Mouse (Mus musculus): ENCODE measurements around the gene Nop14. TPM values are rescaled to one million over a fixed set of nuclear protein-coding genes. Genes with fewer than 3 reads are reported as not detected.

Gene Nop14
- total RNA-seq, 1 experiment, result 78.5 TPM

- TF ChIP-seq ZNF384 (IDR thresholded peaks at IDR 0.05; ENCODE audit: low read depth, low read length), result no peak
- no peak for TF ChIP-seq MAFK (IDR thresholded peaks at IDR 0.05; ENCODE audit: insufficient read depth, low read depth, low read length)
- no peak for TF ChIP-seq ZC3H11A (IDR thresholded peaks at IDR 0.05; ENCODE audit: borderline replicate concordance, low read depth, low read length)
- DNase-seq (ENCODE audit: low read depth, low spot score), result peak; percentile 34
- no peaks in the 10 kb centered on the region for H3K9me3 ChIP-seq (ENCODE audit: control insufficient read depth, insufficient read depth, low read depth, low read length)
- H3K9ac ChIP-seq (ENCODE audit: insufficient read depth, low read depth, low read length, poor library complexity, severe bottlenecking), result peak overlapping the region; percentile 55
- H3K27ac ChIP-seq (ENCODE audit: insufficient read depth, low read depth, low read length, poor library complexity, severe bottlenecking), result no peak overlapping the region
- in situ Hi-C loops (cut with MboI; ENCODE audit: low sequenced_read_pairs in 2 of 2, unreplicated experiment in 2 of 2), result no loop called here
- H3K4me1 ChIP-seq (ENCODE audit: control insufficient read depth in 2 of 2, insufficient read depth in 2 of 2, low read length in 2 of 2, poor library complexity in 1 of 2), result no peaks in the 10 kb centered on the region; a peak in 1 of 4 replicates
- H3K36me3 ChIP-seq (ENCODE audit: control insufficient read depth, insufficient read depth, low read length, poor library complexity, severe bottlenecking), result peaks cover 13% of the 10 kb centered on the region
- peak overlapping the region; percentile 70 to 71 for H3K4me3 ChIP-seq (ENCODE audit: insufficient read depth in 1 of 2, low read depth in 1 of 2, low read length in 2 of 2, poor library complexity in 1 of 2, severe bottlenecking in 1 of 2)
These were observed 713 bp upstream of the Nop14 start for GRCm38 (mm10) chr5:34660591-34661130.

- Histone ChIP-seq H3K4me1 (ENCODE audit: control insufficient read depth in 2 of 2, insufficient read depth in 2 of 2, low read length in 2 of 2, poor library complexity in 1 of 2) (no peaks in the 10 kb centered on the region; a peak in 1 of 4 replicates), H3K9ac (ENCODE audit: insufficient read depth, low read depth, low read length, poor library complexity, severe bottlenecking) (no peak overlapping the region), H3K4me3 (ENCODE audit: insufficient read depth in 1 of 2, low read depth in 1 of 2, low read length in 2 of 2, poor library complexity in 1 of 2, severe bottlenecking in 1 of 2) (no peak overlapping the region), H3K36me3 (ENCODE audit: control insufficient read depth, insufficient read depth, low read length, poor library complexity, severe bottlenecking) (peaks cover 38% of the 10 kb centered on the region), H3K9me3 (ENCODE audit: control insufficient read depth, insufficient read depth, low read depth, low read length) (no peaks in the 10 kb centered on the region), H3K27ac (ENCODE audit: insufficient read depth, low read depth, low read length, poor library complexity, severe bottlenecking) (no peak overlapping the region)
- DNase-seq (ENCODE audit: low read depth, low spot score), result no peak
- in situ Hi-C loops (cut with MboI; ENCODE audit: low sequenced_read_pairs in 2 of 2, unreplicated experiment in 2 of 2), result no loop called here
- TF ChIP-seq ZNF384 (IDR thresholded peaks at IDR 0.05; ENCODE audit: low read depth, low read length), result no peak
- TF ChIP-seq HCFC1 (IDR thresholded peaks at IDR 0.05; ENCODE audit: borderline replicate concordance, insufficient read depth, low read length), result no peak
- TF ChIP-seq MAFK (IDR thresholded peaks at IDR 0.05; ENCODE audit: insufficient read depth, low read depth, low read length), result no peak
- TF ChIP-seq ZC3H11A (IDR thresholded peaks at IDR 0.05; ENCODE audit: borderline replicate concordance, low read depth, low read length), result no peak
- no peak for TF ChIP-seq CHD2 (IDR thresholded peaks at IDR 0.05; ENCODE audit: low read depth, low read length)
These were observed 2.4 kb downstream of the Nop14 start for GRCm38 (mm10) chr5:34657556-34657955.

GRCm38 (mm10) chr5:34654881-34655280 lies 5.1 kb downstream of the Nop14 start:
- in situ Hi-C loops (cut with MboI; ENCODE audit: low sequenced_read_pairs in 2 of 2, unreplicated experiment in 2 of 2), result no loop called here
- H3K4me3 ChIP-seq (ENCODE audit: insufficient read depth in 1 of 2, low read depth in 1 of 2, low read length in 2 of 2, poor library complexity in 1 of 2, severe bottlenecking in 1 of 2), result no peak overlapping the region
- no peak overlapping the region for H3K9ac ChIP-seq (ENCODE audit: insufficient read depth, low read depth, low read length, poor library complexity, severe bottlenecking)
- DNase-seq (ENCODE audit: low read depth, low spot score), result no peak
- TF ChIP-seq MAFK (IDR thresholded peaks at IDR 0.05; ENCODE audit: insufficient read depth, low read depth, low read length) (no peak), CHD2 (IDR thresholded peaks at IDR 0.05; ENCODE audit: low read depth, low read length) (no peak), ZC3H11A (IDR thresholded peaks at IDR 0.05; ENCODE audit: borderline replicate concordance, low read depth, low read length) (no peak), HCFC1 (IDR thresholded peaks at IDR 0.05; ENCODE audit: borderline replicate concordance, insufficient read depth, low read length) (no peak), ZNF384 (IDR thresholded peaks at IDR 0.05; ENCODE audit: low read depth, low read length) (no peak)
- peaks cover 57% of the 10 kb centered on the region for H3K36me3 ChIP-seq (ENCODE audit: control insufficient read depth, insufficient read depth, low read length, poor library complexity, severe bottlenecking)
- no peak overlapping the region for H3K27ac ChIP-seq (ENCODE audit: insufficient read depth, low read depth, low read length, poor library complexity, severe bottlenecking)
- H3K4me1 ChIP-seq (ENCODE audit: control insufficient read depth in 2 of 2, insufficient read depth in 2 of 2, low read length in 2 of 2, poor library complexity in 1 of 2), result no peaks in the 10 kb centered on the region; a peak in 1 of 4 replicates
- no peaks in the 10 kb centered on the region for H3K9me3 ChIP-seq (ENCODE audit: control insufficient read depth, insufficient read depth, low read depth, low read length)

GRCm38 (mm10) chr5:34652961-34653360 lies 7.0 kb downstream of the Nop14 start:
- in situ Hi-C loops (cut with MboI; ENCODE audit: low sequenced_read_pairs in 2 of 2, unreplicated experiment in 2 of 2), result no loop called here
- Histone ChIP-seq H3K9ac (ENCODE audit: insufficient read depth, low read depth, low read length, poor library complexity, severe bottlenecking) (no peak overlapping the region), H3K4me1 (ENCODE audit: control insufficient read depth in 2 of 2, insufficient read depth in 2 of 2, low read length in 2 of 2, poor library complexity in 1 of 2) (no peaks in the 10 kb centered on the region), H3K4me3 (ENCODE audit: insufficient read depth in 1 of 2, low read depth in 1 of 2, low read length in 2 of 2, poor library complexity in 1 of 2, severe bottlenecking in 1 of 2) (no peak overlapping the region), H3K36me3 (ENCODE audit: control insufficient read depth, insufficient read depth, low read length, poor library complexity, severe bottlenecking) (peaks cover 71% of the 10 kb centered on the region), H3K9me3 (ENCODE audit: control insufficient read depth, insufficient read depth, low read depth, low read length) (no peaks in the 10 kb centered on the region), H3K27ac (ENCODE audit: insufficient read depth, low read depth, low read length, poor library complexity, severe bottlenecking) (no peak overlapping the region)
- DNase-seq (ENCODE audit: low read depth, low spot score), result no peak
- TF ChIP-seq CHD2 (IDR thresholded peaks at IDR 0.05; ENCODE audit: low read depth, low read length) (no peak), MAFK (IDR thresholded peaks at IDR 0.05; ENCODE audit: insufficient read depth, low read depth, low read length) (no peak), ZC3H11A (IDR thresholded peaks at IDR 0.05; ENCODE audit: borderline replicate concordance, low read depth, low read length) (no peak), ZNF384 (IDR thresholded peaks at IDR 0.05; ENCODE audit: low read depth, low read length) (no peak), HCFC1 (IDR thresholded peaks at IDR 0.05; ENCODE audit: borderline replicate concordance, insufficient read depth, low read length) (no peak)

- no peaks in the 10 kb centered on the region for H3K4me1 ChIP-seq (ENCODE audit: control insufficient read depth in 2 of 2, insufficient read depth in 2 of 2, low read length in 2 of 2, poor library complexity in 1 of 2)
- TF ChIP-seq CHD2 (IDR thresholded peaks at IDR 0.05; ENCODE audit: low read depth, low read length) (no peak), ZC3H11A (IDR thresholded peaks at IDR 0.05; ENCODE audit: borderline replicate concordance, low read depth, low read length) (no peak), HCFC1 (IDR thresholded peaks at IDR 0.05; ENCODE audit: borderline replicate concordance, insufficient read depth, low read length) (no peak), MAFK (IDR thresholded peaks at IDR 0.05; ENCODE audit: insufficient read depth, low read depth, low read length) (no peak), ZNF384 (IDR thresholded peaks at IDR 0.05; ENCODE audit: low read depth, low read length) (no peak)
- peaks cover 75% of the 10 kb centered on the region for H3K36me3 ChIP-seq (ENCODE audit: control insufficient read depth, insufficient read depth, low read length, poor library complexity, severe bottlenecking)
These were observed 12.4 kb downstream of the Nop14 start for GRCm38 (mm10) chr5:34647581-34647980.

More at GRCm38 (mm10) chr5:34647581-34647980, 12.4 kb downstream of the Nop14 start:
- in situ Hi-C loops (cut with MboI; ENCODE audit: low sequenced_read_pairs in 2 of 2, unreplicated experiment in 2 of 2), result loop anchor here in 1 of 2 experiments (10.0 kb wide), 1 partner anchor 133 kb away; the partner anchor contains the start of gene Tnip2
- Histone ChIP-seq H3K9ac (ENCODE audit: insufficient read depth, low read depth, low read length, poor library complexity, severe bottlenecking) (no peak overlapping the region), H3K9me3 (ENCODE audit: control insufficient read depth, insufficient read depth, low read depth, low read length) (no peaks in the 10 kb centered on the region), H3K27ac (ENCODE audit: insufficient read depth, low read depth, low read length, poor library complexity, severe bottlenecking) (no peak overlapping the region), H3K4me3 (ENCODE audit: insufficient read depth in 1 of 2, low read depth in 1 of 2, low read length in 2 of 2, poor library complexity in 1 of 2, severe bottlenecking in 1 of 2) (no peak overlapping the region)
- DNase-seq (ENCODE audit: low read depth, low spot score), result peak; percentile 81
